Mouse (Mus musculus): ENCODE measurements around the gene Spats2l.

GRCm38 (mm10) chr1:57741740-57742139, 32.2 kb upstream of the Spats2l start:
- TF ChIP-seq POLR2A (IDR thresholded peaks at IDR 0.05; ENCODE audit: borderline replicate concordance, control insufficient read depth, low read depth, low read length): no peak
- no peak for TF ChIP-seq CTCF (IDR thresholded peaks at IDR 0.05; ENCODE audit: control insufficient read depth, insufficient read depth, low read length)

Data from bone marrow, adult 2 months (tissue).